Mouse (Mus musculus): ENCODE data around the gene Tex12. TPM values are rescaled to one million over a fixed set of nuclear protein-coding genes. Genes with fewer than 3 reads are reported as not detected.
A peak's percentile ranks its signal among the peaks of the same experiment; 100 is the strongest.

Tex12 gene
- total and polyA plus RNA-seq, 2 experiments from 2014 or later: not detected

- 88% methylated on average over 7 of the region's 7 CpGs for whole genome bisulfite sequencing
- no peak for DNase-seq (ENCODE audit: low spot score)
- Histone ChIP-seq H3K9ac (replicated peaks; ENCODE audit: low read length, poor library complexity, severe bottlenecking) (no peak overlapping the region), H3K27ac (ENCODE audit: low read depth, low read length) (no peak overlapping the region), H3K27me3 (ENCODE audit: insufficient read depth, low read length) (no peaks in the 10 kb centered on the region), H3K4me2 (ENCODE audit: low read depth, low read length, poor library complexity, severe bottlenecking) (no peak overlapping the region), H3K4me3 (ENCODE audit: low read depth, low read length) (no peak overlapping the region), H3K4me1 (ENCODE audit: insufficient read depth, low read length) (no peaks in the 10 kb centered on the region), H3K9me3 (ENCODE audit: low read length) (no peaks in the 10 kb centered on the region), H3K36me3 (ENCODE audit: insufficient read depth, low read length) (no peaks in the 10 kb centered on the region)
- no peak for ATAC-seq (ENCODE audit: low FRiP score)
- no peak for TF ChIP-seq CTCF (IDR thresholded peaks at IDR 0.05)
These were observed 24.5 kb downstream of the Tex12 start for GRCm38 (mm10) chr9:50536603-50537135.

- TF ChIP-seq CTCF (IDR thresholded peaks at IDR 0.05): no peak
- Histone ChIP-seq H3K4me1 (ENCODE audit: insufficient read depth, low read length) (no peaks in the 10 kb centered on the region), H3K27ac (ENCODE audit: low read depth, low read length) (no peak overlapping the region), H3K4me3 (ENCODE audit: low read depth, low read length) (no peak overlapping the region), H3K4me2 (ENCODE audit: low read depth, low read length, poor library complexity, severe bottlenecking) (no peak overlapping the region), H3K36me3 (ENCODE audit: insufficient read depth, low read length) (no peaks in the 10 kb centered on the region), H3K27me3 (ENCODE audit: insufficient read depth, low read length) (no peaks in the 10 kb centered on the region), H3K9me3 (ENCODE audit: low read length) (no peaks in the 10 kb centered on the region), H3K9ac (replicated peaks; ENCODE audit: low read length, poor library complexity, severe bottlenecking) (no peak overlapping the region)
- ATAC-seq (ENCODE audit: low FRiP score): no peak
- DNase-seq (ENCODE audit: low spot score): no peak
- WGBS: 88% methylated on average over 5 of the region's 5 CpGs
These were observed 25.2 kb downstream of the Tex12 start for GRCm38 (mm10) chr9:50535930-50536329.

GRCm38 (mm10) chr9:50533791-50534190 is 27.3 kb downstream of the Tex12 start:
- Histone ChIP-seq H3K9me3 (ENCODE audit: low read length) (no peaks in the 10 kb centered on the region), H3K36me3 (ENCODE audit: insufficient read depth, low read length) (no peaks in the 10 kb centered on the region), H3K4me2 (ENCODE audit: low read depth, low read length, poor library complexity, severe bottlenecking) (no peak overlapping the region), H3K27ac (ENCODE audit: low read depth, low read length) (no peak overlapping the region), H3K27me3 (ENCODE audit: insufficient read depth, low read length) (no peaks in the 10 kb centered on the region), H3K4me3 (ENCODE audit: low read depth, low read length) (no peak overlapping the region), H3K9ac (replicated peaks; ENCODE audit: low read length, poor library complexity, severe bottlenecking) (no peak overlapping the region), H3K4me1 (ENCODE audit: insufficient read depth, low read length) (no peaks in the 10 kb centered on the region)
- 77% methylated on average over 3 of the region's 3 CpGs for WGBS
- DNase-seq (ENCODE audit: low spot score) (no peak), ATAC-seq (ENCODE audit: low FRiP score) (no peak)
- TF ChIP-seq CTCF (IDR thresholded peaks at IDR 0.05): no peak

DNA sequence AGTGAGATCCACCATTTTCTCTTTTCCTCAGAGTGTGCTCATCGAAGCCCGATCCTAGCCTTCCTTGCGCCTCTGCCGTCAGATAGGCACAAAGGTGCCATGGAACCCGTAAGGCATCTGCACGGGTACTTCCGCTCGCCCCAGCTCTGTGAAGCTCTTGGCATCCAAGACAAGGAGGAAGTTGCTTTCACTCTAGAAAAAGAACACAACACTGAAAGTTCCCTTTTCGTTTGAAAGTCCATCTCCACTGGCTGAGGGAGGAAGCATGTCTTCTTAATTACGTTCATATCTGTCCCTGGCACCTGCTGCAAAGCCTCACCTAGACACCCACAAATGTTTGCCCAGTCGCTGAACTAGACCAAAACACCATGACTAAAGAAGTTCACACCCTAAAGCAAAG is 27.8 kb downstream of the Tex12 start:
- ATAC-seq (ENCODE audit: low FRiP score): no peak
- Histone ChIP-seq H3K27me3 (ENCODE audit: insufficient read depth, low read length) (no peaks in the 10 kb centered on the region), H3K9me3 (ENCODE audit: low read length) (no peaks in the 10 kb centered on the region), H3K4me3 (ENCODE audit: low read depth, low read length) (no peak overlapping the region), H3K4me2 (ENCODE audit: low read depth, low read length, poor library complexity, severe bottlenecking) (no peak overlapping the region), H3K4me1 (ENCODE audit: insufficient read depth, low read length) (no peaks in the 10 kb centered on the region), H3K27ac (ENCODE audit: low read depth, low read length) (no peak overlapping the region), H3K36me3 (ENCODE audit: insufficient read depth, low read length) (no peaks in the 10 kb centered on the region), H3K9ac (replicated peaks; ENCODE audit: low read length, poor library complexity, severe bottlenecking) (no peak overlapping the region)
- WGBS: 87% methylated on average over 11 of the region's 11 CpGs
- no peak for DNase-seq (ENCODE audit: low spot score)
- TF ChIP-seq CTCF (IDR thresholded peaks at IDR 0.05): no peak

DNA sequence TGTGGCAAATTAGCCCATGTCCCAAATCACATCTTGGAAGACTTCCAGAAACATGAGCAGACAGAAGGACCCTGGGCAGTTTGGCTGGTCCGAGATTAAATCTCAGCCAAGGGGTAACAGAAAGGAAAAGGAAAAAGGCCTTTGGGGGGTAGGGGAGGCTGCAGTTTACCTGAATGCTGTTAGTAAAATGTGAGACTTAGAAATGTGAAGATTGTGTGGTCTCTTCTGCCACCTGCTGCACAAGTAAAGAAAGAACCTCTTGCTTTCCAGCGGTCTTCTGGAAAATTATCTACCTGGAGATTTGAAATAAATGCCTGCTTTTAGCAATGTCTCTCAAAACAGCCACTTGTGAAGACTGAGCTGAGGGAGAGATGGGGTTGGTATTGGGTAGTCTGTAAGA is 30.2 kb downstream of the Tex12 start:
- Histone ChIP-seq H3K4me3 (ENCODE audit: low read depth, low read length) (no peak overlapping the region), H3K36me3 (ENCODE audit: insufficient read depth, low read length) (no peaks in the 10 kb centered on the region), H3K27ac (ENCODE audit: low read depth, low read length) (no peak overlapping the region), H3K9me3 (ENCODE audit: low read length) (no peaks in the 10 kb centered on the region), H3K9ac (replicated peaks; ENCODE audit: low read length, poor library complexity, severe bottlenecking) (no peak overlapping the region), H3K27me3 (ENCODE audit: insufficient read depth, low read length) (no peaks in the 10 kb centered on the region), H3K4me2 (ENCODE audit: low read depth, low read length, poor library complexity, severe bottlenecking) (no peak overlapping the region), H3K4me1 (ENCODE audit: insufficient read depth, low read length) (peaks cover 6% of the 10 kb centered on the region; the same call in 1 of the 2 replicates)
- no peak for ATAC-seq (ENCODE audit: low FRiP score)
- peak; percentile 79 for DNase-seq (ENCODE audit: low spot score)
- TF ChIP-seq CTCF (IDR thresholded peaks at IDR 0.05): peak; percentile 80
- 14% methylated on average over 2 of the region's 2 CpGs for WGBS

DNA sequence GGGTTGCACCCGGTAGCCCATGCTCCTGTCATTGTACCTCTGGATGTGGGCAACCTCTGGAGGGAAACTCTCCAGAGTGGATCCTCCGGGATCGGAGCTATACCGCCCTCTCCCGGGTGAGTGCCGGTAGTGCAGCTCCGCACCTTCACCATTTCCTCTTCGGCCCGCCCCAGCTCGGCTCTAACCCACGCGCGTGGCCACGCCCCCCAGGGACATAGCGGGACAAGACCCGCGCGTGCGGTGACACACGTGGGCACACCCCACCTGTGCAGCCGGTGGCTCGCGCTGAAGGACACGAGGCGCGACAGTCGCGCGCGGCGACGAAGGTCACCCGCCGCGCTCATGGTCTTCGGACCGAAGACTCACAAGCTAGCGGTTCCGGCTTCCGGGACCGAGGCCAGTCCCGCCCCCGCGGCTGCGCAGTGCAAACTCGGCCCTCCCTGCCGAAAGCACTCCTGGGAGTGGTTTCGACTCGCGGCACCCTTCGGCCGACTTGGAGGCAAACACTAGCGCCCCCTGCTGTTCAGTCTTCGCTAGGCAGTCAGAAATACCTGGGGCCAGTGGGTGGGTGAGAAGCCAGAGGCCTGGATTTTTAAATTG is 32.7 kb downstream of the Tex12 start, which contains the start of gene Pts:
Gene Pts (minus strand): TSS at position 432 of the 600 bp plus-strand sequence.
- no peaks in the 10 kb centered on the region for H3K27me3 ChIP-seq (ENCODE audit: insufficient read depth, low read length)
- DNase-seq (ENCODE audit: low spot score) (peak; percentile 99), ATAC-seq (ENCODE audit: low FRiP score) (peak; percentile 98)
- under 1% methylated on average over 54 of the region's 54 CpGs for WGBS
- H3K9ac ChIP-seq (replicated peaks; ENCODE audit: low read length, poor library complexity, severe bottlenecking): peak within 1 kb of the TSS; percentile 68
- H3K4me1 ChIP-seq (ENCODE audit: insufficient read depth, low read length): peaks cover 6% of the 10 kb centered on the region; the same call in 1 of the 2 replicates
- peak within 1 kb of the TSS; percentile 73 for H3K27ac ChIP-seq (ENCODE audit: low read depth, low read length)
- no peaks in the 10 kb centered on the region for H3K9me3 ChIP-seq (ENCODE audit: low read length)
- H3K36me3 ChIP-seq (ENCODE audit: insufficient read depth, low read length): no peaks in the 10 kb centered on the region
- peak within 1 kb of the TSS; percentile 55 for H3K4me3 ChIP-seq (ENCODE audit: low read depth, low read length)
- H3K4me2 ChIP-seq (ENCODE audit: low read depth, low read length, poor library complexity, severe bottlenecking): peak within 1 kb of the TSS; percentile 61
- peak; percentile 86 for TF ChIP-seq CTCF (IDR thresholded peaks at IDR 0.05)

Measured in midbrain, postnatal 0 days (tissue).